Mouse (Mus musculus) testis, adult 2 months (tissue): ENCODE data around the gene Elane.

Experiments
- CTCF ChIP-seq: fragments of 200-500 bp; IDR thresholded peaks from 2 replicates; pipeline ENCODE4 v1.5.1; 2012; ENCODE audit warnings: low read depth, mild to moderate bottlenecking, inconsistent platforms, low read length, moderate library complexity; ENCODE audit not compliant: control insufficient read depth, insufficient read depth, insufficient replicate concordance
- POLR2A ChIP-seq: fragments of 200-500 bp; IDR thresholded peaks from 2 replicates; pipeline ENCODE4 v1.6.1; 2012; ENCODE audit warnings: low read depth, mild to moderate bottlenecking, inconsistent platforms, low read length, moderate library complexity; ENCODE audit not compliant: control insufficient read depth

- no peak for TF ChIP-seq CTCF
- TF ChIP-seq POLR2A, result no peak
Observed at GRCm38 (mm10) chr10:79900951-79901410, 14.9 kb downstream of the Elane start.
